Mouse (Mus musculus): Measurements from ENCODE around the gene Ddx41.

- no peak for TF ChIP-seq POLR2A (IDR thresholded peaks at IDR 0.05; ENCODE audit: control insufficient read depth, low read depth, low read length)
- TF ChIP-seq CTCF (IDR thresholded peaks at IDR 0.05; ENCODE audit: control insufficient read depth, insufficient read depth, insufficient replicate concordance, low read depth, low read length), result no peak
Measured at GRCm38 (mm10) chr13:55569726-55570285, 33.3 kb upstream of the Ddx41 start.

Measured in testis, adult 2 months (tissue).